Mouse (Mus musculus): Measurements from ENCODE around the gene Catsper3.

DNA sequence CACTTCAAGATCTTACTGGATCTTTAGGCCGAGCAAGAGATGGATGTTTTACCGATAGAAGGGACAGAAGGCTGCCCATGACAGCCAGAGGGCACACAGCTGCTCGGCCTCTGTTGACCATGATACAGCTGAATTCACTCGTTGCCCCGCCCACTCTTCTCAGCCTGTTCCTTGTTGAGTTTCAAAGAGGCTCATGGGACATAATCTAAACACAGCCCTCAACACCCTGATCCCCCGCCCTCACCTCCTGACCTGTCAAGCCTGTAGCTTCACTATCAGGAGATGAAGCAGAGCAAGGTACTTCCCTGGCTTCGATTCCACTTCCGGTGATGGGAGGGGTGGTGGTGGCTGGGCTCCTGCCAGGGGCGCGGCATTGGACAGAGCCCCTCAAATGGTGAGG, 63.4 kb downstream of the Catsper3 start:
- TF ChIP-seq CTCF (IDR thresholded peaks at IDR 0.05; ENCODE audit: control insufficient read depth, insufficient read depth, insufficient read length) (no peak), FOSL1 (IDR thresholded peaks at IDR 0.05; ENCODE audit: insufficient read depth, low read length, poor library complexity, severe bottlenecking) (no peak), MYOG (IDR thresholded peaks at IDR 0.05; ENCODE audit: control insufficient read depth, extremely low read depth, insufficient read length) (no peak), CEBPB (IDR thresholded peaks at IDR 0.05; ENCODE audit: low read depth) (no peak), USF1 (IDR thresholded peaks at IDR 0.05; ENCODE audit: low read depth) (no peak)

All from C2C12 (cell line).